Mouse (Mus musculus) adrenal gland, postnatal 36 days (tissue): Measurements from ENCODE around the gene Hcrtr1. TPM values are rescaled to one million over a fixed set of nuclear protein-coding genes. Genes with fewer than 3 reads are reported as not detected.
A peak's percentile ranks its signal among the peaks of the same experiment; 100 is the strongest.

Source experiments
- DNase-seq, 2 experiments: peaks; one replicate each; pipeline ENCODE4 v3.0.0; 2021; ENCODE audit warnings: mixed read lengths in 1 of 2
- total RNA-seq, 2 experiments: library from RNA; stranded (reverse); gene quantifications; 2 replicates each; pipeline ENCODE4 v1.2.3; 2021

The Hcrtr1 gene
- total RNA-seq, 2 experiments from 2014 or later, result 0.40 to 0.46 TPM

- DNase-seq, result no peak
Measured at GRCm38 (mm10) chr4:130123020-130123419, 16.1 kb downstream of the Hcrtr1 start.

- no peak for DNase-seq
Measured at GRCm38 (mm10) chr4:130121560-130121959, 17.6 kb downstream of the Hcrtr1 start.

- DNase-seq, result no peak
Measured at GRCm38 (mm10) chr4:130120752-130121151, 18.4 kb downstream of the Hcrtr1 start.

- no peak for DNase-seq
Measured at GRCm38 (mm10) chr4:130112732-130113131, 26.4 kb downstream of the Hcrtr1 start.

- DNase-seq, result peak; percentile 80 to 81
Measured at GRCm38 (mm10) chr4:130112299-130112698, 26.9 kb downstream of the Hcrtr1 start.

- no peak for DNase-seq
Measured at GRCm38 (mm10) chr4:130110091-130110490, 29.1 kb downstream of the Hcrtr1 start.

GRCm38 (mm10) chr4:130109666-130110065, 29.5 kb downstream of the Hcrtr1 start:
- DNase-seq, result no peak

- no peak for DNase-seq
Measured at GRCm38 (mm10) chr4:130108929-130109328, 30.2 kb downstream of the Hcrtr1 start.

GRCm38 (mm10) chr4:130107444-130108131, 31.6 kb downstream of the Hcrtr1 start:
- DNase-seq, result peak; percentile 99

- DNase-seq, result no peak
Measured at GRCm38 (mm10) chr4:130107065-130107443, 32.1 kb downstream of the Hcrtr1 start.

- DNase-seq, result no peak
Measured at GRCm38 (mm10) chr4:130104584-130104983, 34.6 kb downstream of the Hcrtr1 start.

GRCm38 (mm10) chr4:130103632-130104031, 35.5 kb downstream of the Hcrtr1 start:
- no peak for DNase-seq

GRCm38 (mm10) chr4:130102111-130102651, 37.0 kb downstream of the Hcrtr1 start, which contains the start of gene Pef1:
Pef1 (plus strand) TSS chr4:130102558.
- no peak for DNase-seq

GRCm38 (mm10) chr4:130101183-130101582, 38.0 kb downstream of the Hcrtr1 start:
- DNase-seq, result no peak

- DNase-seq, result no peak
Measured at GRCm38 (mm10) chr4:130095137-130095536, 44.0 kb downstream of the Hcrtr1 start.

- DNase-seq, result peak; percentile 92 to 93
Measured at GRCm38 (mm10) chr4:130087293-130087692, 51.9 kb downstream of the Hcrtr1 start.

GRCm38 (mm10) chr4:130085246-130085820, 53.8 kb downstream of the Hcrtr1 start:
- DNase-seq, result no peak

- peak; percentile 74 to 76 for DNase-seq
Measured at GRCm38 (mm10) chr4:130084331-130084945, 54.7 kb downstream of the Hcrtr1 start.

- no peak for DNase-seq
Measured at GRCm38 (mm10) chr4:130082211-130082610, 56.9 kb downstream of the Hcrtr1 start.

- DNase-seq, result peak; percentile 81 to 84
Measured at GRCm38 (mm10) chr4:130081345-130082190, 57.6 kb downstream of the Hcrtr1 start.
